Mouse (Mus musculus): ENCODE results near the gene Vstm2a.

Gene Vstm2a

DNA sequence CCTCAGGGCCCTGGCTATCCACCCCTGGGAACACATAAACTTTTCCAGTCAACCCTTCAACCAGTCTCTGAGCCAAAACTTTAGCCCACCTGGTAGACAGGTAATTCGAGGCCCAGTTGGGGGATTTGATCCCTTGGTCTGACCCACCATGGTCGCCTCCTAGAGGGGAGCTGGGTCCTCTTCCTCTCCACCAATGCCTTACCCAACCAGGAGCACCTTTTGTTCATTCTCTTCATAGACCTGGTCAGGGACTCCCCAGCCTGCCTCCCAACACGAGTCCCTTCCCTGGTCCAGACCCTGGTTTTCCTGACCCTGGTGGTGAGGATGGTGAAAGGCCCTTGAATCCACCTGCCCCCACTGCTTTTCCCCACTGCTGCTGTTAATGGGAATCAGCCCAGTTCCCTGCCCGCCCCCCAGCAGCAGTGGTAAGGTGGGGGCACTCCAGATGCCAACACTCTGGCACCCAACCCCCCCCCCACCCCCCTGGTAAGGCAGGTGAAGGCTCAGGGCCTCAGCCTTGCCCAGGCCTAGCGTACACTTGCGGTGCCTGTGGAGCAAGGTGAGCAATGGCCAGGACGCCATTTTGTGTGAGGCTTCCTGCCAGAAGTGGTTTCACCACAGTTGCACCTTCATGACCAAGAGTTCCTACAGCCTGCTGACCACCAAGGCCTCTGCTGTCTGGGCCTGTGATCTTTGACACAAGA, 182.2 kb downstream of the Vstm2a start:
- DNase-seq (ENCODE audit: low read depth, low spot score) = no peak
